Mouse (Mus musculus): ENCODE results near the gene Setd1b. TPM values are rescaled to one million over a fixed set of nuclear protein-coding genes. Genes with fewer than 3 reads are reported as not detected.
"Not testable (repeated sequence)": the region's sequence is repeated elsewhere in the genome, so short reads cannot be mapped to it uniquely, and the experiment has no call there.

Setd1b gene
- polyA plus RNA-seq, 1 experiment from 2014 or later: 11.1 TPM

GRCm38 (mm10) chr5:123201523-123201892 lies 59.5 kb downstream of the Setd1b start:
- Histone ChIP-seq H3K27me3 (no peaks in the 10 kb centered on the region), H3K9me3 (replicated peaks) (no peaks in the 10 kb centered on the region), H3K9ac (no peak overlapping the region), H3K36me3 (no peaks in the 10 kb centered on the region), H3K4me3 (replicated peaks) (no peak overlapping the region), H3K4me2 (no peak overlapping the region), H3K4me1 (no peaks in the 10 kb centered on the region), H3K27ac (no peak overlapping the region)
- ATAC-seq (replicated peaks; ENCODE audit: low FRiP score): no peak
- WGBS: 82% methylated on average over 7 of the region's 7 CpGs

- H3K4me1 ChIP-seq: no peaks in the 10 kb centered on the region
- ATAC-seq (replicated peaks; ENCODE audit: low FRiP score): no peak
- H3K9ac ChIP-seq: no peak overlapping the region
- H3K9me3 ChIP-seq (replicated peaks): no peaks in the 10 kb centered on the region
- 85% methylated on average over 5 of the region's 5 CpGs for WGBS
- H3K36me3 ChIP-seq: no peaks in the 10 kb centered on the region
- H3K4me3 ChIP-seq (replicated peaks): no peak overlapping the region
- no peak overlapping the region for H3K4me2 ChIP-seq
- no peak overlapping the region for H3K27ac ChIP-seq
- H3K27me3 ChIP-seq: no peaks in the 10 kb centered on the region
Observed at GRCm38 (mm10) chr5:123201987-123202386, 60.0 kb downstream of the Setd1b start.

DNA sequence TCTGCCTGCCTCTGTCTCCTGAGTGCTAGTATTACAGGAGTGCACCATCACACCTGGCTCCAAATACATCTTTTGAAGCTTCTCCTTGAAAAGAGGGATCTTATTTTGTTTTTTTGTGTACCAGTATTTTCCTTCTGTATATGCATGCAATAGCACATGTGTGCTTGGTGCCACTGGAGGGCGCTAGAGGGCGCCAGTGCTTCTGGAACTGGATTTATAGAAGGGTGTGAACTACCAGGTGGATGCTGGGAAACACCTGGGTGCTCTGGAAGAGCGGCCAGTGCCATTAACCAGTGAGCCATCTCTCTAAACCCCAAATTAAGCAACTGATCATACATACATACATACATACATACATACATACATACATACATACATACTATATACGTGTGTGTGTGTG lies 60.8 kb downstream of the Setd1b start:
- not testable (repeated sequence) for ATAC-seq (replicated peaks; ENCODE audit: low FRiP score)
- WGBS: 43% methylated on average over 4 of the region's 4 CpGs

GRCm38 (mm10) chr5:123203591-123203990 lies 61.6 kb downstream of the Setd1b start:
- WGBS: 87% methylated on average over 7 of the region's 7 CpGs
- not testable (repeated sequence) for H3K9ac ChIP-seq; H3K4me1 ChIP-seq; H3K9me3 ChIP-seq (replicated peaks); ATAC-seq (replicated peaks; ENCODE audit: low FRiP score); H3K27ac ChIP-seq; H3K4me3 ChIP-seq (replicated peaks); H3K27me3 ChIP-seq; H3K4me2 ChIP-seq; H3K36me3 ChIP-seq

More for the DNA sequence above, 60.8 kb downstream of the Setd1b start:
- not testable (repeated sequence) for H3K27me3 ChIP-seq; H3K4me2 ChIP-seq; H3K4me1 ChIP-seq; H3K27ac ChIP-seq; H3K9me3 ChIP-seq (replicated peaks); H3K9ac ChIP-seq; H3K36me3 ChIP-seq; H3K4me3 ChIP-seq (replicated peaks)

Other genes starting within 250 kb of the Setd1b start
- 92.2 and 96.8 TPM in 2 replicates for gene Kdm2b, start 152.4 kb upstream of the Setd1b start, polyA plus RNA-seq (2015; fragmentation: Nextera tagmentation; extraction: Ambion mirVana)
- 17.5 and 18.5 TPM in 2 replicates for gene Orai1, start 127.1 kb upstream of the Setd1b start, polyA plus RNA-seq (2015; fragmentation: Nextera tagmentation; extraction: Ambion mirVana)
- gene Morn3, start 95.2 kb upstream of the Setd1b start, polyA plus RNA-seq (2015; fragmentation: Nextera tagmentation; extraction: Ambion mirVana): 0.26 TPM in 1 of 2 replicates, not detected in the other
- gene Tmem120b, start 73.8 kb upstream of the Setd1b start, polyA plus RNA-seq (2015; fragmentation: Nextera tagmentation; extraction: Ambion mirVana): 15.3 and 19.2 TPM in 2 replicates
- gene Rhof, start 9.5 kb upstream of the Setd1b start, polyA plus RNA-seq (2015; fragmentation: Nextera tagmentation; extraction: Ambion mirVana): 3.0 and 3.6 TPM in 2 replicates
- 82.5 and 90.5 TPM in 2 replicates for gene Psmd9, start 27.2 kb downstream of the Setd1b start, polyA plus RNA-seq (2015; fragmentation: Nextera tagmentation; extraction: Ambion mirVana)
- 0.99 and 1.5 TPM in 2 replicates for gene Hpd, start 40.5 kb downstream of the Setd1b start, polyA plus RNA-seq (2015; fragmentation: Nextera tagmentation; extraction: Ambion mirVana)
- gene Wdr66, start 109.9 kb downstream of the Setd1b start, polyA plus RNA-seq (2015; fragmentation: Nextera tagmentation; extraction: Ambion mirVana): 1.5 and 1.7 TPM in 2 replicates
- 41.7 and 42.5 TPM in 2 replicates for gene Bcl7a, start 201.6 kb downstream of the Setd1b start, polyA plus RNA-seq (2015; fragmentation: Nextera tagmentation; extraction: Ambion mirVana)